Mouse (Mus musculus) embryonic fibroblast, embryonic 13.5 days (primary cell): ENCODE data around the gene Adam12.

ENCODE experiments used
- CTCF ChIP-seq: IDR thresholded peaks from 2 replicates; pipeline ENCODE4 v1.5.1; 2011; ENCODE audit warnings: mild to moderate bottlenecking, control low read depth, low read length, moderate library complexity, borderline replicate concordance; ENCODE audit not compliant: insufficient read depth
- POLR2A ChIP-seq: IDR thresholded peaks from 2 replicates; pipeline ENCODE4 v1.6.1; 2011; ENCODE audit warnings: low read depth, mild to moderate bottlenecking, control low read depth, low read length, moderate library complexity

DNA sequence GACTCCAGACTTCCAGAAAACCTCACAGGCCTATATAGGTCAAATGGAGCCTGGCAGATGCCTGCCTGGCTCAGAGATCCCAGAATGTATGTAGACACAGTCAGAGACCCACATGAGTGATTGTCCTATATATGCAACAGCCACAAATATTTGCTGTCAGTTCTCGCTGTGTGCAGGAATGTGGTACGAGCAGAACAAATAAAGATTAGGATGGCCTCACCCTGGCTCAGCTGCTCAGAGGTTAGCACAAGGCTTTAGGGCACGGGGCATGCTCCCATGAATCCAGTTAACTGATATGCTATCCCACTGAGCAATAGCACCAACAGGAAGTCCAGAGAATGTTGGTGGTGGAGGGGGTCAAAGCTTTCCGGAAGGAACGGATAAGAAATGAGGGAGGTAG is 261.5 kb downstream of the Adam12 start:
- no peak for TF ChIP-seq POLR2A
- TF ChIP-seq CTCF, result no peak
